Mouse (Mus musculus) small intestine, adult 2 months (tissue): ENCODE results near the gene Pou6f1.

Experiments
- CTCF ChIP-seq: fragments of 200-500 bp; IDR thresholded peaks from 2 replicates; pipeline ENCODE4 v1.5.1; 2012; ENCODE audit warnings: low read depth, mild to moderate bottlenecking, control low read depth, inconsistent platforms, low read length, moderate library complexity, mixed read lengths; ENCODE audit not compliant: insufficient replicate concordance, insufficient read length; ENCODE audit errors: extremely low read depth
- POLR2A ChIP-seq: fragments of 200-500 bp; IDR thresholded peaks from 2 replicates; pipeline ENCODE4 v1.6.1; 2012; ENCODE audit warnings: low read depth, mild to moderate bottlenecking, control low read depth, inconsistent platforms, low read length, moderate library complexity

DNA sequence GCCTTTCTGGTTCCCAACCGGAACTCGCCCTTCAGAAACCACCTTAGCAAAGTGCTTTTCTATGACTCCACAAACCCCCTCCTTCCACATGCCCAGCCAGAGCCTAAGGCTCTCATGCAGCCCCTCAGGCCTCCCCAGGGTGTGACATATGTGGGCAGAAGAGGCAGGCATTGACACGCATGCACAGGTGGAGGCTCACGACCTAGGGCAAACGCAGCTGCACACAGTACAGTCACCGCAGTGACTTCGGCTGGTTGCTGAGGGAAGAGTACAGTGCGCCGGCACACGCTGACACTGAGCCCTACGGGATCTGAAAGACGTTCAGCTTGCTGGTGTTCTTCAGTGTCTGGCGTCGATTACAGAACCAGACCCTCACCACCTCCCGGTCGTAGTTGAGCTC is 21.8 kb downstream of the Pou6f1 start:
- TF ChIP-seq POLR2A (no peak), CTCF (no peak)
